Mouse (Mus musculus) heart, embryonic 10.5 days (tissue): ENCODE data around the gene Vmn1r195. TPM values are rescaled to one million over a fixed set of nuclear protein-coding genes. Genes with fewer than 3 reads are reported as not detected.
"Not testable (repeated sequence)": the region's sequence is repeated elsewhere in the genome, so short reads cannot be mapped to it uniquely, and the experiment has no call there.

Source experiments
- DNase-seq: peaks from one replicate; pipeline ENCODE4 v3.0.0-alpha.2; 2017; ENCODE audit warnings: low spot score
- H3K27ac ChIP-seq: fragments of 300-500 bp; sonication (generic); 2 replicates; pipeline ENCODE4 v1.5.1; 2016; ENCODE audit warnings: mild to moderate bottlenecking
- H3K27me3 ChIP-seq: fragments of 300-500 bp; sonication (generic); 2 replicates; pipeline ENCODE4 v1.6.1; 2016; ENCODE audit warnings: mild to moderate bottlenecking; ENCODE audit not compliant: poor library complexity, insufficient read depth, severe bottlenecking
- H3K36me3 ChIP-seq: fragments of 300-500 bp; sonication (generic); 2 replicates; pipeline ENCODE4 v1.6.1; 2016; ENCODE audit warnings: mild to moderate bottlenecking, moderate library complexity
- H3K4me1 ChIP-seq: fragments of 300-500 bp; sonication (generic); 2 replicates; pipeline ENCODE4 v1.6.1; 2016; ENCODE audit warnings: mild to moderate bottlenecking
- H3K4me3 ChIP-seq: fragments of 300-500 bp; sonication (generic); 2 replicates; pipeline ENCODE4 v1.5.1; 2016; ENCODE audit warnings: mild to moderate bottlenecking, moderate library complexity
- H3K9me3 ChIP-seq: fragments of 300-500 bp; sonication (generic); 2 replicates; pipeline ENCODE4 v1.6.1; 2016; ENCODE audit warnings: mild to moderate bottlenecking, moderate library complexity
- WGBS: fragments of 180-500 bp; shearing (Covaris S2); methylation state at CpG from one replicate; pipeline ENCODE4 v1.1.7; 2016; 5-methylcytosine and 5-hydroxymethylcytosine counted together
- polyA plus RNA-seq: library from polyadenylated mRNA; unstranded; fragments of >200 nt; fragmentation: Nextera tagmentation; extraction: Ambion mirVana; gene quantifications from 2 replicates; pipeline ENCODE4 v1.2.1, GENCODE M21; 2016

The Vmn1r195 gene
- not detected in 2 replicates for polyA plus RNA-seq

DNA sequence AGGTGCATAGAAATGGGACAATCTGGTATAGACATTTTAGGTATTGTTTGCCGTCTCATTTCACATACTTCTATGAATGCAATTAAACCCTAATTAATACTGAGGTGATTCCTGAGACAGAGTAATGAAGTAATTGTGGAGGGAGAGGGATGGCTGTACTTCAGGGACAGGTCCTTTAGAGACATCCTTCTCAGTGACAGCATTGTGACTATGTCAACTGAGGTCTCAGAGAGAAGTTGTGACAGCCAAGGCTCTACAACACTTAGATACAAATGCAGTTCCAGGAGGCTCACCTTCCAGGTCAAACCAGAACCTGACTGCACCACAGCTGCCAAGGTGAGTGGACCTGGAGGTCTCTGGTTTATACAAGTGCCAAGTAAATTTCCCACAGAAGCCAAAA, at the start of gene Vmn1r195:
Gene Vmn1r195 (plus strand): TSS at position 301 of the 400 bp plus-strand sequence.
- not testable (repeated sequence) for H3K4me3 ChIP-seq, H3K36me3 ChIP-seq, H3K27ac ChIP-seq, H3K4me1 ChIP-seq, H3K9me3 ChIP-seq, DNase-seq, H3K27me3 ChIP-seq
- 90% methylated on average over 1 of the region's 1 CpGs for WGBS

GRCm38 (mm10) chr13:22223060-22223459, 47.3 kb upstream of the Vmn1r195 start, which contains the start of gene Vmn1r193:
Vmn1r193 (minus strand) TSS chr13:22223160.
- H3K4me3 ChIP-seq, H3K4me1 ChIP-seq, H3K36me3 ChIP-seq, H3K27ac ChIP-seq, H3K27me3 ChIP-seq, DNase-seq, H3K9me3 ChIP-seq: not testable (repeated sequence)
- WGBS = 62% methylated on average over 1 of the region's 1 CpGs

DNA sequence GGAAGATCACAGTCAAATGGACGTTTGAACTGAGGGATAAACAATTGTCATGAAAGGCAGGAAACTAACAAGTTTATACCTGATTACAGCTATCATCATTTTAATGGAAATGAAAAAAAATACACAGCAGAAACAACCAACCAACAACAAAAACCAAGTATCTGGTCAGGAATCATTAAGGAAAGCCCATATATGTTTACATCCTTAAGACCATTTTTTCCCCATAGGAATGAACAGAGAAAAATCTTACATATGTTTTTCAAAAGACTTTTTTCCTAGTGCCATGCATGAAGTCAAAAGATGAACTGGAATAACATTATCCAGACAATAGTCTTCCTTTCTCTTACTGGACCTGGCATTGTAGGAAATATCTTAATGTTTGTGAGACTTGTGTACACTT, 26.4 kb upstream of the Vmn1r195 start, which contains the start of gene Vmn1r194:
Gene Vmn1r194 (plus strand): TSS at position 301 of the 400 bp plus-strand sequence.
- no peak for DNase-seq
- Histone ChIP-seq H3K9me3 (no peaks in the 10 kb centered on the region), H3K27ac (no peak within 1 kb of the TSS), H3K27me3 (no peaks in the 10 kb centered on the region), H3K4me3 (no peak within 1 kb of the TSS), H3K4me1 (no peaks in the 10 kb centered on the region), H3K36me3 (no peaks in the 10 kb centered on the region)
- WGBS = 43% methylated on average over 1 of the region's 1 CpGs

- H3K4me3 ChIP-seq = no peak overlapping the region
- H3K9me3 ChIP-seq = no peaks in the 10 kb centered on the region
- DNase-seq = no peak
- no peaks in the 10 kb centered on the region for H3K36me3 ChIP-seq
- WGBS = 59% methylated on average over 2 of the region's 2 CpGs
- no peaks in the 10 kb centered on the region for H3K27me3 ChIP-seq
- H3K27ac ChIP-seq = no peak overlapping the region
- no peaks in the 10 kb centered on the region for H3K4me1 ChIP-seq
Observed at GRCm38 (mm10) chr13:22271721-22272120, 1.4 kb downstream of the Vmn1r195 start.

DNA sequence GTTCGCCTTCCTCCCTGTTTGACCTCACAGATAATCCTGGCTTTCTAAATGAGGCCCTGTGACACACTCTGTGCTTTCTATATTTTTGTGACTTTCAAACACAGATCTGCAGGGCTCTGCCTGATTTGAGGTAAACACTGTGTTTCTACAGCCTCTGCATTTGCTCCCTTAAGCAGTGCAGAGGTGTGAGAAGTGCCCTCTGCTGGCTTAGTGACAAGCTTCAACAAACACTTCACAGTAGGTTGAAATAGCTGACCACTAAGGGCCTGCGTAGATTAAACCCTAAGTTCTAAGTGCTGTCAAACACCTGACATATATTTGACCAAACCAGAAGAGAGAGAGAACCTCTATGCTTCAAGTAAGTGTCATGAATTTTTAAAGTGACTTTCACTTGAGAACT, 14.3 kb downstream of the Vmn1r195 start:
- DNase-seq = peak; percentile 78
- H3K4me1 ChIP-seq = 0 out of 2 replicates have a peak, but pooled peaks cover 4% of the 10 kb centered on the region
- WGBS = 72% methylated on average over 2 of the region's 2 CpGs
- H3K9me3 ChIP-seq = no peaks in the 10 kb centered on the region
- no peak overlapping the region for H3K27ac ChIP-seq
- H3K4me3 ChIP-seq = no peak overlapping the region
- H3K36me3 ChIP-seq = no peaks in the 10 kb centered on the region
- no peaks in the 10 kb centered on the region for H3K27me3 ChIP-seq

GRCm38 (mm10) chr13:22289620-22290019, 19.3 kb downstream of the Vmn1r195 start, which contains the start of gene Vmn1r196:
Vmn1r196 (plus strand) TSS chr13:22289920.
- Histone ChIP-seq H3K27ac (no peak within 1 kb of the TSS), H3K4me1 (no peaks in the 10 kb centered on the region), H3K27me3 (no peaks in the 10 kb centered on the region), H3K9me3 (no peaks in the 10 kb centered on the region), H3K36me3 (no peaks in the 10 kb centered on the region), H3K4me3 (no peak within 1 kb of the TSS)
- no peak for DNase-seq
- WGBS = 72% methylated on average over 2 of the region's 2 CpGs

DNA sequence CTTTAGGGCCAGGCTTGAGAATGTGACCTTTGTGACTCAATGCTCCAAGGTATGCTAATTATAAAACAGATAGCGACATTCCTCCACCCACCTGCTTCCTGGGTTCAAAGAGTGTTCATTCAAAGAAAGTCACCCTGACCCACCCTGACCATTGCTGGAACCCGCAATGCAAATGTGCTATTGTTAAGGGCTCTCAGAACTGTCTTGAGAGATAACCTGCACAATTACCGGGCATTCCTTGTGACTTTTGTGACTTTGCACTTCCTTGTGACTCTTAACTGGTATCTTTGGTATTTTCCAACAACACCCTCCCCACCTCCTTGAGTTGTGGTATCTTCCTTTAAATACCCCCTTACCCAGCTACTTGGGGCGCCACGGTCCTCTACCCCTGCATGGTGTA, 37.8 kb downstream of the Vmn1r195 start:
- H3K27me3 ChIP-seq, DNase-seq, H3K36me3 ChIP-seq, H3K27ac ChIP-seq, H3K9me3 ChIP-seq, H3K4me1 ChIP-seq, H3K4me3 ChIP-seq: not testable (repeated sequence)
- 85% methylated on average over 5 of the region's 5 CpGs for WGBS

DNA sequence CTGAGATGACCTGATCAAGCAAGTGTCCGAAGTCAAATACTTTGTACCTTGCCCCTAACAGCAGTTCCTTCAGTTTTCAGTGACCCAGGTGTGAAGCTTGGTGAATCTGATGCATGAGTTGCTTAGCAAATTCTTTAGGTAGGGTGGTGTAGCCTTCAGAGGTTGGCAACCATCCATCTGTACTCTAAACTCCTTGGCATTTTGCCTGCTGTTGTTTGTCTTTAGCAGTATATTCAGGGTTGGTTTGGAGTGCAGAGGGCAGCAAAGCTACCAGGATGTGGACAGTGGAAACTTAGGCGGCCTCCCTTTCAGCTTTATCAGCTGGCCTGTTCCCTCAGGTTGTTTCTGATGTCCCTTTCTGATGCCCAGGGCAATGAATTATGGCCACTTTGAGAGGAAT, 45.0 kb downstream of the Vmn1r195 start:
- no peak overlapping the region for H3K27ac ChIP-seq
- no peaks in the 10 kb centered on the region for H3K27me3 ChIP-seq
- no peaks in the 10 kb centered on the region for H3K4me1 ChIP-seq
- H3K4me3 ChIP-seq = no peak overlapping the region
- no peaks in the 10 kb centered on the region for H3K9me3 ChIP-seq
- no peak for DNase-seq
- H3K36me3 ChIP-seq = no peaks in the 10 kb centered on the region
- WGBS = 74% methylated on average over 2 of the region's 2 CpGs

DNA sequence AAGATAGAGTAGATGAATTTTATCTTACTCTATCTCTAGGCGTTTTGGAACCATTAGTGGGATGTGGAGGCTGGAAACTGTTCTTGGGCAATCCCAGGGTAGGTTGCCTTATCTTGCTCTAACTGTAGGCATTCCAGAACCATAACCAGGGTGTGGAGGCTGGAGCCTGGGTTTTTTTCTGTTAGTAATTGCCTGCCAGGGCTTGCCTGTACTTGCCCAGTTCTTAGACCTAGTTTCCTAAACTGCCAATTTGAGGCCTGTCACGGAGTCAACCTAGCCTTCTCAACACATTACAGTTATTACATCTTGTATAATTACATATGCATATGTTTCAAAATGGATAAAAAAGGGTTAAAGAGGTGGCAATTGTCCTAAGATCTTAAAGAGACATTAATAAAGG, 47.0 kb downstream of the Vmn1r195 start:
- Histone ChIP-seq H3K27me3 (no peaks in the 10 kb centered on the region), H3K4me1 (no peaks in the 10 kb centered on the region), H3K36me3 (no peaks in the 10 kb centered on the region), H3K9me3 (no peaks in the 10 kb centered on the region), H3K27ac (no peak overlapping the region), H3K4me3 (no peak overlapping the region)
- WGBS = 81% methylated on average over 2 of the region's 2 CpGs
- no peak for DNase-seq

GRCm38 (mm10) chr13:22320091-22320490, 49.8 kb downstream of the Vmn1r195 start:
- no peak for DNase-seq
- Histone ChIP-seq H3K27me3 (no peaks in the 10 kb centered on the region), H3K36me3 (no peaks in the 10 kb centered on the region), H3K4me1 (no peaks in the 10 kb centered on the region), H3K9me3 (no peaks in the 10 kb centered on the region), H3K4me3 (no peak overlapping the region), H3K27ac (no peak overlapping the region)

DNA sequence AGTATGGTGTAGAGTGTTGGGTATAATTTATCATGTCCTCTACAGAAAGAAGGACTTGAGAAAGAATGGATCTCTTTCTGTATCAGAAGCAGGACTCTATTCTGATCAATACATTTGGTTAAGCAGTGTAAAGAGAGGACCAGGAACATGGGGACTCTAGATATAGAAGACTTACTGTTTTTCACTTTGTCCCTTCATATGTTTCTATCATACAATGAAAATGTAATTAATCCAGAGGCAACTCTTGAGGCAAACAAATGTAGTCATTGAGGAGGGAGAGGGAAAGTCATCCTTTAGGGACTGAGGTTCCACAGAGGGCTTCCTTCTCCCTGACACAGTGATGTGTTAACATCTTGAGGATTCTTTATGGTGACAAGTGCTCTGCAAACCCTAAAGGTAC, 54.0 kb downstream of the Vmn1r195 start, which contains the start of gene Vmn1r197:
Gene Vmn1r197 (plus strand): TSS at position 301 of the 400 bp plus-strand sequence.
- H3K4me3 ChIP-seq = no peak within 1 kb of the TSS
- H3K36me3 ChIP-seq = no peaks in the 10 kb centered on the region
- no peak within 1 kb of the TSS for H3K27ac ChIP-seq
- no peaks in the 10 kb centered on the region for H3K27me3 ChIP-seq
- no peaks in the 10 kb centered on the region for H3K4me1 ChIP-seq
- no peak for DNase-seq
- H3K9me3 ChIP-seq = no peaks in the 10 kb centered on the region

Other genes with a start within 250 kb of the Vmn1r195 start
- 3.5 and 4.5 TPM in 2 replicates for gene Hist1h2ah, start 235.0 kb upstream of the Vmn1r195 start, polyA plus RNA-seq
- 3.1 and 6.4 TPM in 2 replicates for gene Hist1h2bk, start 234.7 kb upstream of the Vmn1r195 start, polyA plus RNA-seq
- gene Hist1h4i, start 229.2 kb upstream of the Vmn1r195 start, polyA plus RNA-seq = 10.6 and 21.8 TPM in 2 replicates
- gene Hist1h2ag, start 227.6 kb upstream of the Vmn1r195 start, polyA plus RNA-seq = 18.7 and 42.5 TPM in 2 replicates
- 8.3 and 12.9 TPM in 2 replicates for gene Hist1h2bj, start 227.3 kb upstream of the Vmn1r195 start, polyA plus RNA-seq
- not detected in 2 replicates for gene Vmn1r188, start 186.1 kb upstream of the Vmn1r195 start, polyA plus RNA-seq
- gene Vmn1r189, start 164.7 kb upstream of the Vmn1r195 start, polyA plus RNA-seq = not detected in 2 replicates
- gene Vmn1r191, start 86.6 kb upstream of the Vmn1r195 start, polyA plus RNA-seq = not detected in 2 replicates
- not detected in 2 replicates for gene Vmn1r192, start 79.4 kb upstream of the Vmn1r195 start, polyA plus RNA-seq
- gene Vmn1r193, start 47.4 kb upstream of the Vmn1r195 start, polyA plus RNA-seq = not detected in 2 replicates
- gene Vmn1r194, start 26.3 kb upstream of the Vmn1r195 start, polyA plus RNA-seq = not detected in 2 replicates
- not detected in 2 replicates for gene Vmn1r196, start 19.4 kb downstream of the Vmn1r195 start, polyA plus RNA-seq
- not detected in 2 replicates for gene Vmn1r197, start 54.1 kb downstream of the Vmn1r195 start, polyA plus RNA-seq
- gene Vmn1r198, start 79.8 kb downstream of the Vmn1r195 start, polyA plus RNA-seq = not detected in 2 replicates
- gene Vmn1r199, start 109.3 kb downstream of the Vmn1r195 start, polyA plus RNA-seq = not detected in 2 replicates
- gene Vmn1r200, start 119.9 kb downstream of the Vmn1r195 start, polyA plus RNA-seq = not detected in 2 replicates
- gene Vmn1r201, start 201.4 kb downstream of the Vmn1r195 start, polyA plus RNA-seq = not detected in 2 replicates
- not detected in 2 replicates for gene Vmn1r202, start 234.9 kb downstream of the Vmn1r195 start, polyA plus RNA-seq
- not detected in 2 replicates for gene Vmn1r203, start 247.6 kb downstream of the Vmn1r195 start, polyA plus RNA-seq